Mouse (Mus musculus): ENCODE results near the gene Ddi1.
"Not testable (repeated sequence)": the region's sequence is repeated elsewhere in the genome, so short reads cannot be mapped to it uniquely, and the experiment has no call there.

Ddi1 gene

GRCm38 (mm10) chr9:6269796-6270280, at the start of gene Ddi1:
TSS of gene Ddi1 (minus strand) at chr9:6269846.
- in situ Hi-C loops (cut with MboI; ENCODE audit: unreplicated experiment in 2 of 2) = no loop called here

GRCm38 (mm10) chr9:6317114-6317513, 47.5 kb upstream of the Ddi1 start:
- in situ Hi-C loops (cut with MboI; ENCODE audit: unreplicated experiment in 2 of 2) = no loop called here

GRCm38 (mm10) chr9:6305847-6306246, 36.2 kb upstream of the Ddi1 start:
- in situ Hi-C loops (cut with MboI; ENCODE audit: unreplicated experiment in 2 of 2) = no loop called here

DNA sequence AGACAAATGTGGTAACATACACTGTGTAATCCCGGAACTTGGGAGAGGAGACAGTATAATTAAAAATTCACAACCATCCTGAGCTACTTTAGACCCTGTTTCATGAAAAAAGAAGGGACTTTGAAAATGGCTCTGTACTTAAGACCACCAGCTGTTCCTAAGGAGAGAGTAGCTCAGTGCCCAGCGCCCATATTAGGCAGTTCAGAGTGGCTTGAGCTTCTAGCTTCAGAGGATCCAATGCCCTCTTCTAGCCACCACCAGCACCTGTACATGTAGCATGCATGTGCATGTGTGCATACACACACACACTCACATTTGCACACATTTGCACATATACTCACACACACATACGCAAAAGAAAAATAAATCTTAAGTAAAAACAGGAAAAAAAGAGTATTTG, 34.9 kb upstream of the Ddi1 start:
- in situ Hi-C loops (cut with MboI; ENCODE audit: unreplicated experiment in 2 of 2) = no loop called here

DNA sequence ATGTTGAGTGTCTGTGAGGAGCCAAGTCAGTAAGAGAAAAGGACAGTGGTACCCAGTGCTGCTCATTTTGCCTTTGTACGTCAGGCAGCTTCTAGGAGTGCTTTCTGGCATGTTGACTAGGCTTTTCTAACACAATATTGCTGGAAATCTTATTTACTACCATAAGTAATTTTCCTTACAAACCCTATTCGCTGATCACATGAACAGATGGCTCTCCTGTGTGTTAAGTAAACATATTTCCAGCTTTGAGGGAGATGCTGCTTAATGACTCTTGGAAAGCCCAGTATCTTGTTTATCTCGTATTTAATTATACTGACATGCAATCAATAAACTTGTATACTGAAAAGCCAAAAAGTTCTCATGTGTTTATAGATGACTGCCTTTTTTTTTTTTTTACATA, 32.4 kb upstream of the Ddi1 start:
- in situ Hi-C loops (cut with MboI; ENCODE audit: unreplicated experiment in 2 of 2) = no loop called here

- in situ Hi-C loops (cut with MboI; ENCODE audit: unreplicated experiment in 2 of 2) = no loop called here
Measured at GRCm38 (mm10) chr9:6298547-6298946, 28.9 kb upstream of the Ddi1 start.

GRCm38 (mm10) chr9:6289211-6289696, 19.6 kb upstream of the Ddi1 start:
- in situ Hi-C loops (cut with MboI; ENCODE audit: unreplicated experiment in 2 of 2) = no loop called here

GRCm38 (mm10) chr9:6286770-6287169, 17.1 kb upstream of the Ddi1 start:
- in situ Hi-C loops (cut with MboI; ENCODE audit: unreplicated experiment in 2 of 2) = no loop called here

- in situ Hi-C loops (cut with MboI; ENCODE audit: unreplicated experiment in 2 of 2) = no loop called here
Measured at GRCm38 (mm10) chr9:6277526-6277925, 7.9 kb upstream of the Ddi1 start.

DNA sequence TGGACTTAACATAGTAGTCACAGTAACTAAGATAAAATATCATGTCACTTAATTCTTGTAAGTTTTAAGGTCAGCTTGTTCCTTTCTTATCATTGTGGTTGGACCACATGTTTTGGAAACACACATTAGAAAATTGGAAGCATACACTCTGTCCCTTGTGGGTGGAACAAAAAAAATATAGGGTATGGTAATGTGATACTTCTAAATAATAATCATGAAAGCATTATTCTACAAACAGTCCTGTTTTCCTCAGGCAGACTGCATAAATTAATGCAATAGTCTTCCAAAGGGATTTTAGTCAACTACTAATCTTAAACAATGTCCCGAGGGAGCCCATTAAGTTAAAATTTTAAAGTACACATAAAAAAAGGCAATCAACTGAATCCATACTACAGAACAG, 6.7 kb upstream of the Ddi1 start:
- in situ Hi-C loops (cut with MboI; ENCODE audit: unreplicated experiment in 2 of 2) = no loop called here

- in situ Hi-C loops (cut with MboI; ENCODE audit: unreplicated experiment in 2 of 2) = no loop called here
Measured at GRCm38 (mm10) chr9:6264820-6265219, 4.8 kb downstream of the Ddi1 start.

DNA sequence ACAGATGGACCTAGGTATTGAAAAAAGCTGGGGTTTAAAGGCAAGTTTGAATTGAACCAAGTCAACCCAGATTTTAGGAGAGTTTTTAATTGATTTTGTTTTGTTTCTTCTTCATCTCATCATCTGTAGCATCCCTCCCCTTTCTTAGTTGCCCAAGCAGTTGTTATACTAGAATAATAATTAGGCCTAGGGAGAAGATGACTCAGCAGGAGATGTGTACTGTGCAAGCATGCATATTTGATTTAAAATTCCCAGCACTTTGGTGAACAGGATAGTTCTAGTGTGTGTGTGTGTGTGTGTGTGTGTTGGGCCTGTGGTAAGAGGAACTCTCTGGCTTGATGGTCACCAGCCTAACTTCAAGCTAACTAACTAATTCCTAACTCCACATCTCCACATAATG, 12.6 kb downstream of the Ddi1 start:
- in situ Hi-C loops (cut with MboI; ENCODE audit: unreplicated experiment in 2 of 2) = no loop called here

DNA sequence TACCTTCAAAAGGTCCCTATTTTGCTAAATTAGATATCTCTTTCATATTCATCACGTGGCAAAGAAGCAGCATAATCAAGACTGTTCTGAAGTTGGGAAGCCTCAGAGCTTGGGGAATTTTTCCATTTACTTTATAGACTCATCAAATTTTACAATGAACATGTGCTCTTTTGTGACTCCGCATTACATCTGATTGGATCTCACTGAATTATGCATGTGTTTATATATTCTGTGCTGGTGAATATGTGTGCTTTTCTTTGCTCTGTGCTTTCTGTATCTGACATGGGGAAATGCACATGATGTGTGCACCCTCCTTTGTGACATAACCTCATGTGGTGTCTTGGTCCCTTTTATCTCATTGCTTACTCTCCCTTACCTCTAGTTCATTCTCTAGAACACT, 17.7 kb downstream of the Ddi1 start:
- in situ Hi-C loops (cut with MboI; ENCODE audit: unreplicated experiment in 2 of 2) = no loop called here

- in situ Hi-C loops (cut with MboI; ENCODE audit: unreplicated experiment in 2 of 2) = no loop called here
Measured at GRCm38 (mm10) chr9:6250320-6250719, 19.3 kb downstream of the Ddi1 start.

- in situ Hi-C loops (cut with MboI; ENCODE audit: unreplicated experiment in 2 of 2) = not testable (repeated sequence)
Measured at GRCm38 (mm10) chr9:6235982-6236381, 33.7 kb downstream of the Ddi1 start.

DNA sequence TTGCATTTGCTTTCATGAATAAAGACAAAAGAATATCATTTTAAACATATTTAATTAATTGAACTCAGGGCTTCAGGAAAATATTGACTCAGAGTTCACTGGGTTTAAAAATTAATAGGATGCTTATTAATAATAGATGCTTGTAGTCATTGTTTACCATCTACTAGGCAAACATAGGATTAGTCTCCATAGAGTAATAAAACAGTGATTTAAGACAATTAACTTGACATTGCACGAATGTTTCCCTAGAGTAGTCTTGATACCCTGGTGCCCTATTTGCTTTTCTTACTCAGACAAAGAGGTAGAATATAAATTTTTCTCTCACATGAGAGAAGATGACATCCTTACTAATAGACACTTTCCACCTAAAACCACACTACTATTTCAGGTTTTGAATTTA, 52.1 kb downstream of the Ddi1 start:
- in situ Hi-C loops (cut with MboI; ENCODE audit: unreplicated experiment in 2 of 2) = no loop called here

- in situ Hi-C loops (cut with MboI; ENCODE audit: unreplicated experiment in 2 of 2) = no loop called here
Measured at GRCm38 (mm10) chr9:6212862-6213261, 56.8 kb downstream of the Ddi1 start.

Measured in v-Abl transformed pro-B cells (cell line).